Mouse (Mus musculus) mouse trophoblast stem cell (cell line): Measurements from ENCODE around the gene Lair1.
"Not testable (repeated sequence)": the region's sequence is repeated elsewhere in the genome, so short reads cannot be mapped to it uniquely, and the experiment has no call there.

ENCODE experiments used
- in situ Hi-C, 2 experiments: fragments of 300-500 bp; cut with MseI, MboI; formaldehyde crosslinking; loops; 2 replicates in 1 of 2; 3 replicates in 1 of 2; pipeline ENCODE4 v1.15.1; 2025

The Lair1 gene

GRCm38 (mm10) chr7:4003996-4004395 lies 59.0 kb downstream of the Lair1 start:
- in situ Hi-C loops, result not testable (repeated sequence)

- in situ Hi-C loops, result no loop called here
Measured at GRCm38 (mm10) chr7:3962017-3962416, 101.0 kb downstream of the Lair1 start.

- in situ Hi-C loops, result no loop called here
Measured at GRCm38 (mm10) chr7:3957387-3957786, 105.6 kb downstream of the Lair1 start.
